Comparison of ENCODE assay signal across 11 mouse cellular contexts in the genomic region with DNA sequence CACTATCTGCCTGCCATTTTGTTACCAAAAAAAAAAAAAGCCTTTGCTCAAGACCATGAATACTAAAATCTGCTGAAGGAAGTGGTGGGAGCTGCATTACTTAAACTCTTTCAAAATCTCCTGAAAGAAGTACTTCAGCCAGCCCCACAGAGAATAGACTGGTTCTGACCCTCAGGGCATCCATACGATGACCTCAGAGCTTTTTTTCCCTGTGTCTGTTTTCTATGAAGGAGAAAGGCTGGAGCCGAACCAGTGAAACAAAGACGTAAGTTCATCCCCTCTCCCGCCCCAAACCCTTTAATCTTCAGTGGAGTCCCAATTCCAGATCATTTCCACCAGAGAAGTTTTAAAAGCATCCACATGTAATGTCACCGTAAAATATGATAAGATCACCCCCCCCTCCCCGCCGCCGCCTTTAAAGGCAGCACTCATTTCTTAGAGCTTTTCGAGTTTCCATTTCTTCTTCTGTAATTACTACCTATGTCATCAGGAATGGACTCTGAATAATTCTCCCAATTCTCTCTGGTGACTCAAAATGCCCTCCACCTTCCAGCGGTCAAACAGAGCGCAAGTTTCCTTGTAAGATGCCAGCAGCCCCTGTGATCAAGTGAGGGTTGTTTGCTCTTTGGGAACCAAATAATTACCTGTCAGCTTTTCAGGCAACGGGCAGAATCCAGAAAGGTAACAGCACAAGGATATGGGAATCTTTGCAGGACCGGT. TPM values are rescaled to one million over a fixed set of nuclear protein-coding genes. Genes with fewer than 3 reads are reported as not detected.
A peak's percentile ranks its signal among the peaks of the same experiment; 100 is the strongest.
DNase-seq lines count a peak whose midpoint lies in the region; ATAC-seq and TF ChIP-seq lines count a peak whose summit lies in the region.
"Had no signal": no experiment of that assay in that cellular context is flagged by ENCODE, and none has a peak within 500 bp of the region (broad histone marks: within the 10 kb centered on the region; RNA-seq: fewer than 3 reads in every experiment).

No protein-coding gene starts in this region.

- TF ChIP-seq CTCF in layer of hippocampus, adult 2 months (conservative IDR thresholded peaks at IDR 0.05): no peak
- TF ChIP-seq CTCF in thymus, adult 2 months (IDR thresholded peaks at IDR 0.05; ENCODE audit: borderline replicate concordance, control insufficient read depth, extremely low read depth, insufficient read depth, low read length, poor library complexity): no peak

- peak overlapping the region; percentile 32 for H3K4me3 ChIP-seq in layer of hippocampus, adult 2 months
- peak overlapping the region; percentile 15 for H3K4me3 ChIP-seq in forebrain, embryonic 12.5 days (replicated peaks)
- no peak overlapping the region for H3K4me3 ChIP-seq in intestine, embryonic 14.5 days (ENCODE audit: low read depth, low read length)
- no peak overlapping the region for H3K4me3 ChIP-seq in neural tube, embryonic 15.5 days (replicated peaks)
- H3K4me3 ChIP-seq in thymus, adult 2 months (ENCODE audit: control insufficient read depth, insufficient read depth, low read length): no peak overlapping the region
- H3K4me3 ChIP-seq: heart, adult 2 months had no signal

- peak overlapping the region; percentile 47 for H3K4me2 ChIP-seq in forebrain, embryonic 12.5 days
- H3K4me2 ChIP-seq in intestine, embryonic 14.5 days (ENCODE audit: low read length): peak overlapping the region; percentile 9
- peak overlapping the region; percentile 30 for H3K4me2 ChIP-seq in neural tube, embryonic 15.5 days

- H3K4me1 ChIP-seq in forebrain, embryonic 12.5 days: peaks cover 44% of the 10 kb centered on the region
- H3K4me1 ChIP-seq in intestine, embryonic 14.5 days (replicated peaks; ENCODE audit: control insufficient read depth, insufficient read depth, low read length): peaks cover 5% of the 10 kb centered on the region; the same call in 1 of the 2 replicates
- H3K4me1 ChIP-seq in neural tube, embryonic 15.5 days: peaks cover 13% of the 10 kb centered on the region
- peaks cover 2% of the 10 kb centered on the region for H3K4me1 ChIP-seq in thymus, adult 2 months (replicated peaks; ENCODE audit: control insufficient read depth, insufficient read depth, low read length)

- no peak overlapping the region; the same call in 1 of the 2 replicates for H3K27ac ChIP-seq in layer of hippocampus, adult 2 months
- H3K27ac ChIP-seq in forebrain, embryonic 12.5 days: peak overlapping the region; percentile 50; the same call in 1 of the 2 replicates
- peak overlapping the region; percentile 11; the same call in 1 of the 2 replicates for H3K27ac ChIP-seq in intestine, embryonic 14.5 days (ENCODE audit: low read depth)
- no peak overlapping the region for H3K27ac ChIP-seq in neural tube, embryonic 15.5 days (replicated peaks)
- no peak overlapping the region for H3K27ac ChIP-seq in thymus, adult 2 months (ENCODE audit: control insufficient read depth, insufficient read depth, low read length)
- H3K27ac ChIP-seq: heart, adult 2 months; liver, embryonic 14.5 days had no signal

- H3K36me3 ChIP-seq in forebrain, embryonic 12.5 days (replicated peaks): no peaks in the 10 kb centered on the region
- no peaks in the 10 kb centered on the region for H3K36me3 ChIP-seq in intestine, embryonic 14.5 days (ENCODE audit: control insufficient read depth, insufficient read depth, low read length)
- H3K36me3 ChIP-seq in neural tube, embryonic 15.5 days: no peaks in the 10 kb centered on the region
- H3K36me3 ChIP-seq in thymus, adult 2 months (ENCODE audit: control insufficient read depth, insufficient read depth, low read length): no peaks in the 10 kb centered on the region

- no peak for DNase-seq in layer of hippocampus, adult 2 months (ENCODE audit: low spot score in 2 of 2)
- DNase-seq in layer of hippocampus, adult 18-20 months (ENCODE audit: low spot score in 2 of 2): no peak
- DNase-seq in intestine, embryonic 14.5 days (ENCODE audit: low spot score): no peak
- DNase-seq in ovary, postnatal 10 days (ENCODE audit: low spot score): no peak
- DNase-seq in thymus, adult 2 months: no peak
- DNase-seq: heart, adult 2 months; retina, postnatal 1 day had no signal

- no peaks in the 10 kb centered on the region for H3K9me3 ChIP-seq in forebrain, embryonic 12.5 days
- no peaks in the 10 kb centered on the region for H3K9me3 ChIP-seq in intestine, embryonic 14.5 days (ENCODE audit: control insufficient read depth, low read length)
- H3K9me3 ChIP-seq in neural tube, embryonic 15.5 days (replicated peaks): no peaks in the 10 kb centered on the region

- WGBS in forebrain, embryonic 12.5 days: 16% methylated on average over 13 of the region's 13 CpGs
- whole genome bisulfite sequencing in intestine, embryonic 14.5 days: 49% methylated on average over 13 of the region's 13 CpGs
- 43% methylated on average over 13 of the region's 13 CpGs for WGBS in neural tube, embryonic 15.5 days
- 96% methylated on average over 13 of the region's 13 CpGs for WGBS in thymus, adult 2 months

- H3K27me3 ChIP-seq in forebrain, embryonic 12.5 days: no peaks in the 10 kb centered on the region
- no peaks in the 10 kb centered on the region for H3K27me3 ChIP-seq in intestine, embryonic 14.5 days (replicated peaks; ENCODE audit: control insufficient read depth, insufficient read depth, low read length)
- no peaks in the 10 kb centered on the region for H3K27me3 ChIP-seq in neural tube, embryonic 15.5 days (replicated peaks)
- H3K27me3 ChIP-seq in thymus, adult 2 months (ENCODE audit: control insufficient read depth, insufficient read depth, low read length): no peaks in the 10 kb centered on the region

- ATAC-seq in forebrain, embryonic 12.5 days (ENCODE audit: low FRiP score): peak; percentile 30; the same call in 1 of the 2 replicates
- ATAC-seq in intestine, embryonic 14.5 days (replicated peaks; ENCODE audit: low FRiP score, low TSS enrichment, low read depth): no peak
- no peak for ATAC-seq in neural tube, embryonic 15.5 days (ENCODE audit: low FRiP score)
- no peak for ATAC-seq in erythroid progenitor cell, adult 5-6 weeks (replicated peaks; ENCODE audit: low FRiP score, poor library complexity, severe bottlenecking)

- H3K9ac ChIP-seq in forebrain, embryonic 12.5 days: 0 out of 2 replicates have a peak overlapping the region, but pooled peaks have one; percentile 7
- H3K9ac ChIP-seq in intestine, embryonic 14.5 days (ENCODE audit: low read length): no peak overlapping the region
- no peak overlapping the region for H3K9ac ChIP-seq in neural tube, embryonic 15.5 days (replicated peaks)
- H3K9ac ChIP-seq: liver, embryonic 14.5 days had no signal

- TF ChIP-seq POLR2A in thymus, adult 2 months (IDR thresholded peaks at IDR 0.05; ENCODE audit: control insufficient read depth, extremely low read depth, insufficient read depth, low read length, poor library complexity): no peak

RNA-seq across cellular contexts. Expression of gene Itga6, which starts 4.1 kb away (rescaled TPM):
- 10 to 100 TPM; 21.1 to 25.8 TPM for total RNA-seq in layer of hippocampus, adult 2 months (2021)
- 10 to 100 TPM; 19.2 to 19.4 TPM for total RNA-seq in layer of hippocampus, adult 18-20 months (2021)
- polyA plus RNA-seq in forebrain, embryonic 12.5 days (2016; fragmentation: Nextera tagmentation; extraction: Ambion mirVana): 47.1 and 48.3 TPM in 2 replicates
- 56.2 and 62.1 TPM in 2 replicates for polyA plus RNA-seq in intestine, embryonic 14.5 days (2014; fragmentation: Nextera tagmentation; extraction: Ambion mirVana)
- polyA plus RNA-seq in neural tube, embryonic 15.5 days (2015; fragmentation: Nextera tagmentation; extraction: Ambion mirVana): 23.1 and 29.3 TPM in 2 replicates
- total RNA-seq in erythroid progenitor cell, adult 5-6 weeks (2015; ENCODE audit: low replicate concordance): 4.7 and 9.6 TPM in 2 replicates
- total RNA-seq in erythroid progenitor cell, adult 5-6 weeks (2017; ENCODE audit: low replicate concordance): 3.6 and 7.6 TPM in 2 replicates
- 38.2 and 38.8 TPM in 2 replicates for polyA plus RNA-seq in thymus, adult 2 months (2012; rRNA removed)

Comparison
In these comparisons a context has a peak if more than half of its experiments do, and no peak if none do; other contexts are left out.
1. H3K27ac ChIP-seq: peak in forebrain, embryonic 12.5 days (single experiment) and intestine, embryonic 14.5 days (single experiment); none in layer of hippocampus, adult 2 months (single experiment), neural tube, embryonic 15.5 days (single experiment) and thymus, adult 2 months (single experiment).
2. H3K4me3 ChIP-seq: peak in layer of hippocampus, adult 2 months (single experiment) and forebrain, embryonic 12.5 days (single experiment); none in intestine, embryonic 14.5 days (single experiment), neural tube, embryonic 15.5 days (single experiment) and thymus, adult 2 months (single experiment).
3. Peak in every context shown above with its lines, with median percentiles within 50 percentile points of each other: H3K4me2 ChIP-seq.